Mouse (Mus musculus) heart, embryonic 11.5 days (tissue): ENCODE data around the gene Abcf2. TPM values are rescaled to one million over a fixed set of nuclear protein-coding genes. Genes with fewer than 3 reads are reported as not detected.

Experiments used
- ATAC-seq: fragments of 200-750 bp; cut with Nextera tagmentation; replicated peaks from 2 replicates; pipeline ENCODE4 v1.8.0; 2017; ENCODE audit warnings: moderate library complexity; ENCODE audit not compliant: insufficient number of reproducible peaks, low FRiP score, low TSS enrichment
- H3K27ac ChIP-seq: fragments of 300-500 bp; sonication (generic); 2 replicates; pipeline ENCODE4 v1.5.1; 2014; ENCODE audit warnings: mild to moderate bottlenecking, low read depth, low read length
- H3K27me3 ChIP-seq: fragments of 300-500 bp; sonication (generic); 2 replicates; pipeline ENCODE4 v1.6.1; 2014; ENCODE audit warnings: mild to moderate bottlenecking, low read length, mixed read lengths; ENCODE audit not compliant: control insufficient read depth, insufficient read depth
- H3K36me3 ChIP-seq: fragments of 300-500 bp; sonication (generic); 2 replicates; pipeline ENCODE4 v1.6.1; 2014; ENCODE audit warnings: mild to moderate bottlenecking, low read length, moderate library complexity, mixed read lengths; ENCODE audit not compliant: control insufficient read depth, insufficient read depth
- H3K4me1 ChIP-seq: fragments of 300-500 bp; sonication (generic); 2 replicates; pipeline ENCODE4 v1.6.1; 2014; ENCODE audit warnings: low read length; ENCODE audit not compliant: control insufficient read depth, insufficient read depth
- H3K4me2 ChIP-seq: fragments of 300-500 bp; sonication (generic); 2 replicates; pipeline ENCODE4 v1.6.1; 2014; ENCODE audit warnings: mild to moderate bottlenecking, moderate library complexity
- H3K4me3 ChIP-seq: fragments of 300-500 bp; sonication (generic); 2 replicates; pipeline ENCODE4 v1.5.1; 2014; ENCODE audit warnings: low read depth, low read length
- H3K9ac ChIP-seq: fragments of 300-500 bp; sonication (generic); 2 replicates; pipeline ENCODE4 v1.6.1; 2014; ENCODE audit warnings: mild to moderate bottlenecking, low read depth, low read length, moderate library complexity
- H3K9me3 ChIP-seq: fragments of 300-500 bp; sonication (generic); replicated peaks from 2 replicates; pipeline ENCODE4 v1.6.1; 2016; ENCODE audit warnings: low read length; ENCODE audit not compliant: control insufficient read depth
- WGBS: fragments of 180-500 bp; shearing (Covaris S2); extraction: QIAGEN DNeasy Blood & Tissue Kit; methylation state at CpG from one replicate; pipeline ENCODE4 v1.1.7; 2014; ENCODE audit not compliant: insufficient replicate concordance; 5-methylcytosine and 5-hydroxymethylcytosine counted together
- polyA plus RNA-seq: library from polyadenylated mRNA; unstranded; fragments of >200 nt; fragmentation: Nextera tagmentation; extraction: Ambion mirVana; gene quantifications from 2 replicates; pipeline ENCODE4 v1.2.1, GENCODE M21; 2014

Abcf2 gene
- polyA plus RNA-seq, 1 experiment from 2014 or later, result 78.6 TPM

- Histone ChIP-seq H3K4me2 (peak overlapping the region; percentile 69), H3K4me3 (peak overlapping the region; percentile 43), H3K9me3 (no peaks in the 10 kb centered on the region), H3K36me3 (peaks cover 16% of the 10 kb centered on the region), H3K9ac (peak overlapping the region; percentile 61), H3K27me3 (no peaks in the 10 kb centered on the region; the same call in 1 of the 2 replicates), H3K27ac (peak overlapping the region; percentile 10; the same call in 1 of the 2 replicates), H3K4me1 (peaks cover 37% of the 10 kb centered on the region)
- WGBS, result under 1% methylated on average over 41 of the region's 41 CpGs
- ATAC-seq, result peak; percentile 12; the same call in 1 of the 2 replicates
These were observed 21.3 kb upstream of the Abcf2 start for GRCm38 (mm10) chr5:24598570-24599006.

DNA sequence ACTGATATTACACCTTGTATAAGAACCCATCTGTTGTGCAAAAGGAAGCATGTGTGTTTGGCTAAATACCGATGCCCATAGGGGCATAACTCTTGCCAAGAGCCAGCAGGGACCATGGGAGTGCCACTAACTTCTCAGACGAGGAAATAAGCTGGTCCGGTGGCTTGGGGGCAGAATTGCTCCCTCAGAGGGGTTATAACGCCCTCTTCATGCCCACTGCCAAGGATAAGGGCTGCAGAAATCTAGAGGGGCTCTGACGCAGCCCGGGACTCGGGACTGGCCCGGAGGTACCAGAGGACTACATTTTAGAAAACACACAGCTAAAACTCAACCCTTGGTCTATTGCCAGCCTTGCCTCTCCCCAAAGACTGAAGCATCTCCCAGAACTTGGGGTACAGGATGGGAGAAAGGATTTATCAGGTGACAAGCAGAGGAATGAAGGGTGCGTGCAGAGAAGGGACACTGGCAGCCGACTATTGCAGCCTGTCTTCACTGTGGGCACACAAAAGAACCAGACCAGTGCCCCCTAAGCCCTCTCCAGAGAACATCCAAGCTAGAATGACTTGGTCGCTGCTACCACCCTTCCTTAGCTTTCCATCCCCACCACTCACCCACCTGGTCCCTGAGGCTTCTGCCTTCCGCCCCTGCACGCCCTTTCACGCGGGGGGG lies 20.8 kb upstream of the Abcf2 start:
- peaks cover 21% of the 10 kb centered on the region for H3K36me3 ChIP-seq
- peak overlapping the region; percentile 1; the same call in 1 of the 2 replicates for H3K27ac ChIP-seq
- peak overlapping the region; percentile 43 for H3K4me3 ChIP-seq
- H3K27me3 ChIP-seq, result no peaks in the 10 kb centered on the region; the same call in 1 of the 2 replicates
- WGBS, result 30% methylated on average over 15 of the region's 15 CpGs
- H3K9ac ChIP-seq, result peak overlapping the region; percentile 61
- ATAC-seq, result no peak
- H3K4me1 ChIP-seq, result peaks cover 33% of the 10 kb centered on the region
- H3K9me3 ChIP-seq, result no peaks in the 10 kb centered on the region
- peak overlapping the region; percentile 69 for H3K4me2 ChIP-seq

DNA sequence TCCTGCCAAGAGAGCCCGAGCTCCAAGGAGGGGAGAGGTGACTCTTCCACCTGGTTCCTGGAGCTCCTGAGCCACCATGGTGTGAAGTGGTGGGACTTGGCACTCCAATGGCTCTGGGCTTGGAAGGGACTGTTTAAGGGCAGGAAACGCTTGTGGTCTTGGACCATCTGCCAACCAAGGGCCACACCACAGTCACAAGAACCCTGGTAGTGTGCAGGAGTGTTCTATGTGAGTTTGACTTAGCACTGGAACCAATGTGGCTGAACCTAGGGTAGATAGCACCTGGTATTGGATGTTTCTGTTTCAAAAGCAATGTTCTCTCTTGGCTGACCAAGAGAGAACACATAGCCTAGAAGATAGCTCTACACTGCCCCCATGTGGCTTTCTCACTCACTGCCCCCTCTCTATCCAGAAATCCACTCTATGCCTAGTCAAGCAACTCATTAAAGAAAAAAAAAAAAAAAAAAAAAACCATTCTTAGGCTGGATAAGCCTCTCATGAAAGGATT lies 20.0 kb upstream of the Abcf2 start:
- Histone ChIP-seq H3K4me1 (peaks cover 34% of the 10 kb centered on the region), H3K4me2 (no peak overlapping the region), H3K9me3 (no peaks in the 10 kb centered on the region), H3K4me3 (no peak overlapping the region), H3K27me3 (no peaks in the 10 kb centered on the region; the same call in 1 of the 2 replicates), H3K9ac (no peak overlapping the region), H3K27ac (no peak overlapping the region), H3K36me3 (peaks cover 27% of the 10 kb centered on the region)
- no peak for ATAC-seq
- WGBS, result 70% methylated on average over 2 of the region's 2 CpGs

GRCm38 (mm10) chr5:24596519-24597171 lies 19.4 kb upstream of the Abcf2 start:
- no peak for ATAC-seq
- Histone ChIP-seq H3K4me1 (peaks cover 39% of the 10 kb centered on the region), H3K9ac (no peak overlapping the region), H3K27me3 (no peaks in the 10 kb centered on the region), H3K4me3 (no peak overlapping the region), H3K36me3 (peaks cover 32% of the 10 kb centered on the region), H3K9me3 (no peaks in the 10 kb centered on the region), H3K27ac (no peak overlapping the region), H3K4me2 (no peak overlapping the region)
- WGBS, result 53% methylated on average over 11 of the region's 11 CpGs

- Histone ChIP-seq H3K9me3 (no peaks in the 10 kb centered on the region), H3K9ac (0 out of 2 replicates have a peak overlapping the region, but pooled peaks have one; percentile 4), H3K27me3 (no peaks in the 10 kb centered on the region), H3K4me1 (peaks cover 43% of the 10 kb centered on the region), H3K36me3 (peaks cover 39% of the 10 kb centered on the region), H3K27ac (no peak overlapping the region), H3K4me3 (no peak overlapping the region), H3K4me2 (no peak overlapping the region)
- no peak for ATAC-seq
- 78% methylated on average over 14 of the region's 14 CpGs for WGBS
These were observed 18.6 kb upstream of the Abcf2 start for GRCm38 (mm10) chr5:24595786-24596380.

GRCm38 (mm10) chr5:24595261-24595660 lies 18.0 kb upstream of the Abcf2 start:
- 88% methylated on average over 5 of the region's 5 CpGs for WGBS
- Histone ChIP-seq H3K4me1 (peaks cover 38% of the 10 kb centered on the region), H3K36me3 (peaks cover 40% of the 10 kb centered on the region), H3K9me3 (no peaks in the 10 kb centered on the region), H3K4me2 (no peak overlapping the region), H3K27me3 (no peaks in the 10 kb centered on the region), H3K4me3 (no peak overlapping the region), H3K9ac (no peak overlapping the region), H3K27ac (no peak overlapping the region)
- no peak for ATAC-seq

GRCm38 (mm10) chr5:24594346-24594745 lies 17.1 kb upstream of the Abcf2 start:
- H3K4me3 ChIP-seq, result no peak overlapping the region
- 85% methylated on average over 5 of the region's 5 CpGs for WGBS
- H3K27ac ChIP-seq, result no peak overlapping the region
- H3K36me3 ChIP-seq, result peaks cover 40% of the 10 kb centered on the region
- H3K27me3 ChIP-seq, result no peaks in the 10 kb centered on the region
- ATAC-seq, result no peak
- peaks cover 33% of the 10 kb centered on the region for H3K4me1 ChIP-seq
- H3K9me3 ChIP-seq, result no peaks in the 10 kb centered on the region
- H3K9ac ChIP-seq, result no peak overlapping the region
- no peak overlapping the region for H3K4me2 ChIP-seq

GRCm38 (mm10) chr5:24593928-24594327 lies 16.7 kb upstream of the Abcf2 start:
- H3K9me3 ChIP-seq, result no peaks in the 10 kb centered on the region
- no peak for ATAC-seq
- no peak overlapping the region for H3K27ac ChIP-seq
- 71% methylated on average over 10 of the region's 10 CpGs for WGBS
- H3K4me1 ChIP-seq, result peaks cover 29% of the 10 kb centered on the region
- H3K36me3 ChIP-seq, result peaks cover 40% of the 10 kb centered on the region
- no peak overlapping the region for H3K4me3 ChIP-seq
- H3K4me2 ChIP-seq, result no peak overlapping the region
- H3K27me3 ChIP-seq, result no peaks in the 10 kb centered on the region
- no peak overlapping the region for H3K9ac ChIP-seq
